Mouse (Mus musculus) megakaryocyte, adult 5-6 weeks (primary cell): ENCODE data around the gene Thtpa. TPM values are rescaled to one million over a fixed set of nuclear protein-coding genes. Genes with fewer than 3 reads are reported as not detected.

Experiments used
- ATAC-seq: 2 replicates; pipeline ENCODE4 v1.8.0; 2016; ENCODE audit warnings: mild to moderate bottlenecking, inconsistent platforms; ENCODE audit not compliant: poor library complexity, severe bottlenecking
- total RNA-seq, 2 experiments: library from RNA; stranded (forward) in 1 of 2; stranded (reverse) in 1 of 2; fragments of 153-499, 151-499 nt in 1 of 2; fragments of 221-1000, 200-1000 nt in 1 of 2; gene quantifications; 2 replicates each; pipeline versions ENCODE4 v1.2.3 to v1.2.4; 2015 to 2017

Gene Thtpa
- total RNA-seq (2015), result 5.4 and 6.9 TPM in 2 replicates
- 5.9 and 7.2 TPM in 2 replicates for total RNA-seq (2017)

DNA sequence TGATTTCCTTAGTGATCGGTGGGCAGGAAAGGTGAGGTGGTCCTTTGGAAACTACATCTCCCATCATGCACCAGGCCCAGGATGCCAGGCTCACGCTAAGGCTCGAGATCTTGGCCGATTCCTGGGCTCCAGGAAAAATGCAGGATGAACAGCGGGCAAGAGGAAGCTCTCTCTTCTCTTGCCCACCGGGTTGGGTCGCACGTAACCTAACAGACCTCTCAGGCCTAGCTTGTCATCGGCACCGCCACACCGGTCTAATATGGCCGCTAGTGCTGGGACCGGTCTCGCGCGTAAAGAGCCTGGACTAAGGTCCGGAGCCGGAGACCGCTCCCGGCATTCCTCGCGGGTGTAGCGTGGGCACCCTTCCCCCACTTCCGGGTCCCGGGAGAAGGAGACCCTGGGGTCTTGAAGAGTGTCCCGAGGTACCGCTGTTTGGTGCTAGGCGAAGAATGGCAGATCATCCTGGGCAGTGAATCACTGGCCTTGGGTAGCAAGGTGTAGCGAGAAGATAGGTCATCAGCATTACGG is at the start of gene Thtpa:
Gene Thtpa (plus strand): TSS at position 81 of the 528 bp plus-strand sequence.
- ATAC-seq, result peak; percentile 57

- no peak for ATAC-seq
Measured at GRCm38 (mm10) chr14:55047971-55048531, 46.5 kb upstream of the Thtpa start.

DNA sequence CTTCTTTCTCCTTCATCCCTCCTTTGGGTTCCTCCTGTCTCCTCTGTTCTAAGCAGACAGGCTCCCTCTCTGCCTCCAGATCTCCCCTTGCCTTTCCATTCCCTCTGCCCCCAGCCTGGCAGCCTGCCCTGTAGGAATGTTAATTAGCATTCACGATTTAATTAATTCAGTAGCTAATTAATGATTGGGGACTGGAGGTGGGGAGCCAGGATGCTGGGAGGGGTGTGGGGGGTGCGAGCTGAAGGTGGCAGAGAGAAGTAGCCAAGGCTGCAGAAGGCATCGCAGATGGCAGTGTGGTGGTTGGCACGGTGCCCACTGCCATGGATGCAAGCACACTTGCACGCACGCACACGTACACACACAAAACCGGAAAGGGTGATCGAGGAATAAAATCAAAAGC is 42.1 kb upstream of the Thtpa start:
- no peak for ATAC-seq

DNA sequence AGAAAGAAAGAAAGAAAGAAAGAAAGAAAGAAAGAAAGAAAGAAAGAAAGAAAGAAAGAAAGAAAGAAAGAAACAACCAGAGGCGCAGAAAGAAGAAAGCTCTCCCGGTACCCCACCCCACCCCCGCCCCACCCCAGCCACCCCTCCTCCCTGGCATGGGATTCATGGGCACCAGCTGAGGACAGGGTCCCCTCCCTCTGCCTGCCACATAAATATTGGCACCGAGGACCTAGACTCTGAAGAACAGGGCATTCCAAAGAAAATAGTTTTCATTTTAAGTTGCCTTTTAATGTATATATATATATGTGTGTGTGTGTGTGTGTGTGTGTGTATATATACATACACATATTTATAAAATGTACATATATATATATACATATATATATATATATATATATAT is 41.5 kb upstream of the Thtpa start:
- ATAC-seq, result no peak

DNA sequence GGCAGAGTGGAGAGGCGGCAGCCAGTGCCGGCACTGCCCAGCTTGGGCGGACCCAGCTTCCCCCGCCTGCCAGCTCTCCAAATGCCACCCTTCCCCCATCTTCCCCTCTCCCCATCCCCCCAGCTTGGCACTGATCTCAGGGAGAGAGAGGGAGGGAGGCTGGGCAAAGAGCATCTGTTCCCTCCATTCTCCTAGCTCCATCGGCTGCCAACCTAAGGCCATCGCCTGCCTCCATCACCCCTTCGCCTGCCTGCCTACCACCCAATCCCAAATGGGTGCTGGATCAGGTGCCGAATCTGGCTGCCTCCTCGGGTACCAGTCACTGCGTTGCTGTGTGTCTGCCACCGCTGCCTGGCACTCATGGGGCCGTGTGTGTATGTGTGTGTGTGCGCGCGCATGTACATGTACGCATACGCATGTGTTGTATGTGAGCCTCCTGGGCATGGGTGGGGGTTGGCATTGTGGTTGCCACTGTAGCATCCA is 40.8 kb upstream of the Thtpa start:
- no peak for ATAC-seq

DNA sequence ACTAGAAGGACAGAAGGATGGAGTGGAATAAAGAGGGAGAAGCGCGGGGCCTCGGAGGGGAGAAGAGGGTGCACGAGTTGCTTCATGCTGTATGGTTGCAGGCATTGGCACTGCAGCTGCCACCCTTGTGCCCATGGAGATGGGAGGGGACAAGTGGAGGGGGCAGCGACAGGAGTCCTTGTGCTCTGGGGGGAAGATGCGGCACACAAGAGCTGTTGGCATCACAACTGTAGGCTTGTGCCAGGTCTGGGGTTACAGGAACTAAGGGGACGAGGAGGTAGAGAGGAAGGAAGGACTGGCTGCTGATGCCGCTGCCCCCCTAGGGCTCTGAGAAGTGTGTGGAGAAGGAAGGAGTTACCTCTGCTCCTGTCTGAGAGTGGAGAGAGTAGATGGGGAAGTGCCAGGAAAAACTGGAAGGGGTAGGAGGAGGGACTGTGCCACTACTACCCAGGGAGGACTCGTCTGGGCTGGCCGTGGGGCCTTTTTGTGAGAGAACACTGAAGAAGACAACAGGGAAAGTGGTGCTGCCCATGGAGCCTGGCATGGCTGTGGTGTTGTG is 40.3 kb upstream of the Thtpa start:
- no peak; the same call in 1 of the 2 replicates for ATAC-seq

- peak; percentile 71 for ATAC-seq
Measured at GRCm38 (mm10) chr14:55055167-55055834, 39.3 kb upstream of the Thtpa start.

GRCm38 (mm10) chr14:55059009-55059408 is 35.6 kb upstream of the Thtpa start:
- ATAC-seq, result no peak

DNA sequence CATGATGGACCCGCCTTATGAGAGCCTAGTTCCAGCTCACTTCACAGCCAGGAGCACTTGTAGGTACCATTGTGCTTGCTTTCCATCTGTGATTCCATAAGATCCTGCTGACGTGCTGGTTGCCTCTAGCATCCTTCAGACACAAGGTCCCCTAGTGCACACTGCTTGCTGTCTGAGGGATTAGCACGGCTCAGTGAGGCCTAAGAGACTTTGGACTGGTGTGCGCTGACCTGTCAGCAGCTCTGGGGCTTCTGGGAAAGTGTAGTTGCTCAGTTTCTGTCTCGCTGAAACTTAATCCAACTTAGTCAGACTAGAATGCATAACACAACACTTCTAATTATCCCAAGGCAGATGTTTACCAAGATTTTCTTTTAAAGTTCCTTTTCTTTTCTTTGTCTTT is 34.7 kb upstream of the Thtpa start:
- ATAC-seq, result no peak

DNA sequence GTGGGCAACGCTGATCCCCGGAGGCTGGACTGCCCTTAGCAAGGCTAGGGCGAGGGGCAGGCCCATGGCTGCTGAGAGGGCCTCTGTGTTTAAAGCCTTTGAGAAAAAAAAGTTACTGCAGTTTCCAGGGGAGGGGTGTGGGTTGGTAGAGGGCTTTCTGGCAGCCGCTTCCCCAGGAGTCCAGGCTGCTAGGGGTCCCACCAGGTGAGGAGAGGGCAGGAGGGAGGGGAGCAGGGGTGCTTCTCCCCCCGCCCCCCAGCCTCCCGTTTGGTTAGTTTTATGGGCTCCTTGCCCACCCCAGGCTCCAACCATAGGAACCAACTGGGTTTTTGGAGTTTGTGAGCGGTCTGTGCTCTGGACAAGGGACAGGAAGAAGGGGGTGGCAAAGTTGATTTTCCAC is 32.7 kb upstream of the Thtpa start:
- no peak for ATAC-seq

GRCm38 (mm10) chr14:55062626-55063025 is 32.0 kb upstream of the Thtpa start:
- peak; percentile 74 for ATAC-seq

DNA sequence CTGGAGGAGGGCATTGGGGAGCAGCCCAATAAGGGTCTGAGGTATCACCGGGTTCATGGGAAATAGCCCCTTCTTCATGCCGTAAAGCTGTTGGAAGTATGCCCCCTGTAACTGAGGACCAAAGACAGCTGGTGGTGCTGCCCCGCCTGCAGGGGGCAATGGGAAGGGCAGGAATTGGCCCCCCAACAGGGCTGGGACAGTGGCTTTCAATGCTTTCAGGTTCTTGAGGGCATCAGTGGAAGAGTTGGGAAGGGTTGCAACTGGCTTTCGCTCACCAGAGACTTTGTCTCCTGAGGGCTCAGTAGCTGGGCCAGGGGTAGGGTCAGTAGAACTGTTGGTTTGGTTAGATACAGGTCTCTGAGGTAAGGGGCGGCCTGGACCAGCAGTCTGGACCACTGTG is 31.5 kb upstream of the Thtpa start:
- no peak for ATAC-seq

GRCm38 (mm10) chr14:55063581-55064381 is 30.8 kb upstream of the Thtpa start:
- ATAC-seq, result no peak

DNA sequence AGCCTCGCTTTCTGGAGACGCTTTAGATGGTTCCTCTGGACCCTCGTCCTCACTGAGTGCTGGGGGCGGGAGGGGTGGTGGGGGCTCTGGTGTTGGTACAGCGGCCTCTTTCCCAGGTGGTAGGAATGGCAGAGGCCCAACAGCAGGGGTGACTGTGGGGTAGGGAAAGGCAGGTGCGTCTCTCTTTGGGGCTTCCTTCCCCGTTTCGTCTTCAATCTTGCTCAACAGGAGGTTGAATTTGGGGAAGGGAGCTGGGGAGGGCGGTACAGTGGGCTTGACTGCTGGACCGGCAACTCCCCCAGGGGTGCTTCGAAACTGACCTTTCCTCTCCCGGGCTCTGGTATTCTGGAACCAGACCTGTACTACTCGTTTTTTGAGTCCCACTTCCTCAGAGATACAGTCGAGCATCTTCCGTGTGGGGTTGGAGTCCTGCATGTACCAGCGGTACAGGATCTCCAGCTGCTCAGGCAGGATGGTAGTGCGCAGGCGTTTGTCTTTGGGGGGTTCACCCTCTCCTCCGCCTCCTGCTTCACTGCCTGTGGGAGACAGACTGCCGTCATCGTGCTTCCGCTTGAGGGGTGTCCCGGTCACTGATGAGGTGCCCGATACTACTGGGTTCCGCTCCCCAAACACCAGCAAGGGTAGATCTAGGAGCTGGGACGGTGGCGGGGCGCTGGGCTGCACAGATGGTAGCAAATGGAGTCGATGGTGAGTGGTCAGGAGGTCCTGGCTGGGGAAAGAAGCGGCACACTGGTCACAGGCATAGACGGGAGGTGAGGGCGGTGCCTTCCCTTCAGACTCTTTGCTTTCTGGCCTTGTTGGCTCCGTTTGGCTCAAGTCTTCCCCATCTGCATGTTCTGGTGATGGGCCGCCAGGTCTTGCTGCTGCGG is 29.9 kb upstream of the Thtpa start:
- 0 out of 2 replicates have a peak, but pooled peaks have one; percentile 13 for ATAC-seq

DNA sequence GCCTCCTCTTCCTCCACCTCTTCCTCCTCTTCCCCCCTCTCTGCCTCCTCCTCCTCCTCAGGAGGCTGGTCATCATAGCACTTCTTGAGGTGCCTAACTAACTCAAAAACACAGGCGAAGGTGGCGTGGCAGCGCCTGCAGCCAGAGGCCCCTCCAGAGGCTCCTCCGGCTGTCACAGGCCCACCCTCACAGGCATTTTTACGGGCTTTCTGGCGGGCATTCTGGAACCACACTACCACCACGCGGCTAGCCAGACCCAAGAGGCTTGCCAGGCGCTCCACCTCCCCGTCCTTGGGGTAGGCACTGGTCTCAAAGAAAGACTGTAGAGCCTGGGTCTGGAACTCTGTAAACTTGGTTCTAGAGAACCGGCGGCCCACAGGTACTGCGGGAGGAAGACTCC is 29.2 kb upstream of the Thtpa start:
- no peak for ATAC-seq

DNA sequence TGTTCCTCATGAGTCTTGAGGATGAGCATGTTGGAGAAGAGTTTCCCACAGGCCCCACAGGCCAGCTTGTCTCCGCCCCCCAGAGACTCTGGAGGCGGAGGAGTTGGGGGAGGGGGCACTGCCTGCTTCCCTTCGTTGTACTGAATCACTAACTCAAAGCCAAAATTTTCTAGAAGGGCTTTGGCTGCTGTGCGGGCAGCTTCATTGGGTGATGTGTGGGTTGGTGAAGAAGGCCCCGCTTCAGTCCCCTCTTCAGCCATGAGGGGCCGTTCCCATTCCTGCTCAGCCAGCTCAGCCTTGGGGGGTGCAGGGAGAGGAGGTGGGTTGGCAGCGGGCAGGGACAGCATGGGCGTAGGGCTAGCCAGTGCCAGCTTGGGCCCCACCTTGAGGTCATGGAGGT is 28.5 kb upstream of the Thtpa start:
- no peak for ATAC-seq

- ATAC-seq, result no peak
Measured at GRCm38 (mm10) chr14:55071756-55072155, 22.8 kb upstream of the Thtpa start.

DNA sequence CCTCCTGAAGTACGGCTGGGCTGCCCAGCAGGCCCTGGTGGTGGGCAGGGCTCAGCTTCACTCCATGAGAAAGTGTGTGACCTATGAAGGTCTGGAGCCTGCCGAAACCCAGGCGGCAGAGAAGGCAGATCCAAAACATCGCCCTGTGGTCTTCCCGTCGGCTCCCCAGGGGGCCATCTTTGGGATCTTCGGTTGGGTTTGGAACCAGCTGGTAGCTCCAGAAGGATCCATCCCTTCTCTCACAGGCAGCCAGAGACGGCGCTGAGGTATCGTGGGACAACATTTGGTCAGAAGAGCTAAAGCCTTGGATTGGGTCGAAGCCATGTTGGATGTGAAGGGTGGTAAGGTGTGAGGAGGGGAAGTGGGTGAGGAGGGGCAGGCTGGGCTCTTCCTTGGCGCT is 20.2 kb upstream of the Thtpa start:
- ATAC-seq, result no peak

- ATAC-seq, result no peak
Measured at GRCm38 (mm10) chr14:55076224-55076623, 18.4 kb upstream of the Thtpa start.

DNA sequence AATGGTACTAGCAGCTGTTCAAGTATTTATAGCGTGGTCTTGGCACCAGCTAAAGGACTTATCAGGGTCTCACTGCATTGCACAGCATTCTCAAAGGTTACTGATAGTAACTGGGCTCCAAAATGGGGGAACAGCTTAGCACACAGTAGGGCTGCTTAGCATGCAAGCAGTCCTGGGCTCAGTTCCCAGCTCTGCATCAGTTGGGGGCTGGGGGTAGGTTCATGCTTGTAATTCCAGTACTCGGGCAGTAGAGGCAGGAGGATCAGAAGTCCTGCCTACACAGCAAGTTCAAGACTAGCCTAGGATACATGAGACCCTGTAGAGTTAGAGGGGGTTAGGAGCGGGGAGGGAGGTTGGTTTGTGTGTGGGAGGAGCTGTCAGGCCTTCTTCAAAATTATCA is 17.6 kb upstream of the Thtpa start:
- ATAC-seq, result no peak
